Mouse (Mus musculus) frontal cortex, postnatal 10 days (tissue): ENCODE measurements around the gene Dynlt1a.
"Not testable (repeated sequence)": the region's sequence is repeated elsewhere in the genome, so short reads cannot be mapped to it uniquely, and the experiment has no call there.

Experiments used
- DNase-seq, 2 experiments: peaks; one replicate each; pipeline ENCODE4 v3.0.0; 2022; ENCODE audit warnings: low spot score in 2 of 2, mixed read lengths in 1 of 2

The Dynlt1a gene

DNA sequence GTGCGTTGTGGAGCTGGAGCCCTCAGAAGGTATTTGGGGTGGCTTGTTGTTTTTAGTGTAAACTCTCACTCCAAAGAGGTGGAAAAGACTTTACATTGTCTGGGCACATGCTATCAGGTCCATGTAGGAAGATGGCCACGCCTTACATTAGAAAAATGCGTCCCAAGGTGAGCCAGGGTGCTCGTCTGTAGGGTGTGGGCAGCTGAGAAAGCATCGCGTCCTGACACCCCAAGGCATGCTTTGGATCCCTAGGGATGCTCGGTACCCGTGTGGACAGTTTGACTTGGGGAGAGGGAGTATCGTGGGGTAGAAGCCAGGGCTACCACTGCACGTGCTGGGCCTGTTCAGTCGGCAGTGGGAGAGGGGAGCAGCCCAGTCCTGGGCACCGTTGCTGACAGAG is 28.3 kb downstream of the Dynlt1a start:
- DNase-seq, result not testable (repeated sequence)

DNA sequence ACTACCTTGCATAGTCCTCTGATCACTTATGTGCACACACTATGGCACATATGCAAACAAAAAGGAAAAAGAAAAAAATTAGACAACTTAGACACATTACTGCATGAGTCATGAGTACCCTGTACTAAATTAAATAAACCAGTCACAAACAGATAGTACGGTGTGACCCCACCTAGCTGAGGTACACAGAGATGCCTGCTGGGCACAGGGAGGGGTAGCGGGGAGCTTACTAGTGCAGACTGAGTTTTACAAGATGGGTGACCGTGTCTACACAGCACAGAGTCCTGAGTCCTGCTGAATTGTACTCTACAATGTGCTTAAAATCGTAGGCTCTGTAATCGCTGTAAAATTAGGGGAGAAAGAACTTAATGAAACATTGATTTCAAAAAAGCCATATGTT is 31.1 kb downstream of the Dynlt1a start:
- DNase-seq, result not testable (repeated sequence)

- DNase-seq, result not testable (repeated sequence)
Observed at GRCm38 (mm10) chr17:6283137-6283536, 34.2 kb downstream of the Dynlt1a start.

GRCm38 (mm10) chr17:6280513-6280912 is 36.8 kb downstream of the Dynlt1a start:
- peak in 1 of 2 experiments; percentile 10 for DNase-seq

GRCm38 (mm10) chr17:6279772-6280171 is 37.5 kb downstream of the Dynlt1a start:
- not testable (repeated sequence) for DNase-seq

GRCm38 (mm10) chr17:6279205-6279604 is 38.1 kb downstream of the Dynlt1a start:
- DNase-seq, result not testable (repeated sequence)

- DNase-seq, result peak in 1 of 2 experiments; percentile 11
Observed at GRCm38 (mm10) chr17:6274693-6275092, 42.6 kb downstream of the Dynlt1a start.

- DNase-seq, result not testable (repeated sequence)
Observed at GRCm38 (mm10) chr17:6271970-6272369, 45.3 kb downstream of the Dynlt1a start.

- not testable (repeated sequence) for DNase-seq
Observed at GRCm38 (mm10) chr17:6270840-6271239, 46.5 kb downstream of the Dynlt1a start.

DNA sequence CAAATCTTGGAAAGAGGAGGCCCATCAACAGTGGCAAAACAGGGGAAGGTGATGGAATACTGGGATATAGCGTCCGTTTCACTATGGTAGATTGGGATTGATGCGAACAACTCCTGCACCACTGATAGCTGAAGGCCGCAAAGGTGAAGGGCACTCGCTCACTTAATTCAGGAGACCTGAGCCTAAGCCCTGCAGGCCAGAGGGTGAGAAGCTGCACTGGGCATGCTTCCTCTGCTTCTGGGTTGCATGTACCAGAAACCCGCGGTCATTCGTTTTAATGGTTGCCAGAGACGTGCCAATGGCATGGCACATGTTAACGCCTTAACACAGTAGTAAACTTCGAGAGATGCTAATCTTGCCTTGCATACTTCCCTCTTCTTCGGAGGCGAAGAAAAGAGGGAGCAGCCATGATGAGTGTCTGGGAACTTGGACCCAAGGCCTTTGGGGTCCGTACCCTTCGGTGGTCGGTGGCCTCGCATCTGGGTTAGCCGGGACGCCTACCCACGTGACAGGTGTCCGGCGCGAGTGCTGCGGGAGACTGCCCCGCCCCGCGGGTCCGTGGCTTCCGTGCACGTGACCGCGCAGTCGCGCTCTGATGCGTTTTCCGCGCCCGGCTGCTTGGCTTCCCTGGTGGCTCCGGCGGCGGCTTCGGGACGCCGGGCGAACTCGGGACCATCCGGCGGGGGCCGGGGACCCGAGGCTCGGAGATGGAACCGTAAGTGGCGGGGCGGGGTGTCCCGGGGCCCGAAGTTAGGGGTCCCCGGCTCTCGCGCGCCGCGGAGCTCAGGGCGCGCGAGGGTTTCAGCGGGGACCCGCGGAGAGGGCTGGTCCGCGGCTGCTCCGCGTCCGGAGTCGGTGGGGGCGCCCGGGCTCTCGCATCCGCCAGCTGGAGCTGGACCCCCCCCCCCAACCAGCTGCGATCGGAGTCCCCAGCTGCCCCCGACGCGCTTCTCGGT is 47.1 kb downstream of the Dynlt1a start:
- DNase-seq, result peak in 1 of 2 experiments; percentile 38

- peak in 1 of 2 experiments; percentile 74 for DNase-seq
Observed at GRCm38 (mm10) chr17:6257070-6257456, 60.2 kb downstream of the Dynlt1a start.

GRCm38 (mm10) chr17:6256400-6257069 is 60.8 kb downstream of the Dynlt1a start, which contains the start of gene Tmem181a:
Tmem181a (plus strand) TSS chr17:6256860.
- DNase-seq, result not testable (repeated sequence)
